Mouse (Mus musculus): ENCODE results near the gene Nmur1. TPM values are rescaled to one million over a fixed set of nuclear protein-coding genes. Genes with fewer than 3 reads are reported as not detected.

The Nmur1 gene
- polyA plus RNA-seq, 1 experiment from 2014 or later, result not detected

DNA sequence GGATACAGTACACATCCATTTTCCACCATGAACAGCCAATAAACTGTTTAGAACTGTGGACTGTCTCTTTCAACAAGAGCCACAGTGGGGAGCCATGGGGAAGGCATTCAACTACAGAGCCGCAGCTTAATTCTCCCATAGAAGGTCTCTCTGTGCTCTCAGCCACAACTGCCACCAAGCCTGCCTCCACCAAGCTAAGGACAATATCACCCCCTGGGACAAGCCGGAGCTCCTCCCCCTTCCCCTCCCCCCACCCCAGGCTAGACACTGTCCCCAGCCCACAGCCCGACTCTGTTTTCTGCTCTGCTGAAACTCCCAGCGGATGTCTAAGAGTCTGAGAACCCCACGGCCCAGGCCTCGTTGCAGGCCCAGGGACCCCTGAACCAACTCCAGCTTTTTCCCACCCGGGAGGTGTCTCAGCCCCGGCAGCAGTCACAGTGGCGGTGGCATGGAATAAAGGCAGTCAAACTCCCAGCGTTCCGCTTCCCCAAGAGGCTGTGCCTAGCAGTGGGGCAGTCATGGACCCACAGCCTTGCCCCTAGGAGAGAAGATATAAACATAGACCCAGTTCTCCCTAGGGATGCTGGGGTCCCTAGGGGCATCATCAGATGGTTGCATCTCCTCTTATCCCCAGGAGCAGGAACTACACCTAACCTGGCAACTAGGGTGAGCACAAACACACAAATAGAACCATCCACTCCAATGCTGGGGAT lies 1.0 kb downstream of the Nmur1 start:
- H3K36me3 ChIP-seq, result no peaks in the 10 kb centered on the region
- WGBS, result 17% methylated on average over 11 of the region's 11 CpGs
- no peak overlapping the region for H3K9ac ChIP-seq
- 0 out of 2 replicates have a peak overlapping the region, but pooled peaks have one; percentile 11 for H3K27ac ChIP-seq
- peaks cover 10% of the 10 kb centered on the region; the same call in 1 of the 2 replicates for H3K4me1 ChIP-seq
- peak; percentile 37 for ATAC-seq (ENCODE audit: insufficient number of reproducible peaks, insufficient read depth, low FRiP score, low TSS enrichment)
- H3K9me3 ChIP-seq, result no peaks in the 10 kb centered on the region
- no peak overlapping the region for H3K4me2 ChIP-seq (replicated peaks)
- H3K27me3 ChIP-seq, result no peaks in the 10 kb centered on the region
- no peak overlapping the region for H3K4me3 ChIP-seq

DNA sequence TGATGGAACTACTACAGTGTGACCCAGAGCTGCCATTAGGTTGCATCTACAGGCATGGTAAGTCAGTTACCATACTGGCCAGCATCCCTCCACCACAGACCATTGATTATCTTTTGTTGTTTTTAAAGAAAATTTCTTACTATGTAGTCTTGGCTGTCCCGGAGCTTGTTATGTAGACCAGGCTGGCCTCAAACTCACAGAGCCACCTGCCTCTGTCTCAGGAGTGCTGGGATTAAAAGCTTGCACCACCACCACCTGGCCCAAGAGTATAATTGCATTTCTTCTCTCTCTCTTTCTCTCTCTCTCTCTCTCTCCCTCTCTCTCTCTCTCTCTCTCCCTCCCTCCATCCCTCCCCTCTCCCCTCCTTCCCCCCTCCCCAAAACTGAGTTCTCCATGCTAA lies 1.7 kb downstream of the Nmur1 start:
- no peak overlapping the region for H3K27ac ChIP-seq
- no peak overlapping the region for H3K4me2 ChIP-seq (replicated peaks)
- 67% methylated on average over 1 of the region's 1 CpGs for WGBS
- no peak overlapping the region for H3K9ac ChIP-seq
- H3K4me1 ChIP-seq, result peaks cover 10% of the 10 kb centered on the region; the same call in 1 of the 2 replicates
- H3K4me3 ChIP-seq, result no peak overlapping the region
- H3K27me3 ChIP-seq, result no peaks in the 10 kb centered on the region
- H3K9me3 ChIP-seq, result no peaks in the 10 kb centered on the region
- no peaks in the 10 kb centered on the region for H3K36me3 ChIP-seq
- no peak for ATAC-seq (ENCODE audit: insufficient number of reproducible peaks, insufficient read depth, low FRiP score, low TSS enrichment)

DNA sequence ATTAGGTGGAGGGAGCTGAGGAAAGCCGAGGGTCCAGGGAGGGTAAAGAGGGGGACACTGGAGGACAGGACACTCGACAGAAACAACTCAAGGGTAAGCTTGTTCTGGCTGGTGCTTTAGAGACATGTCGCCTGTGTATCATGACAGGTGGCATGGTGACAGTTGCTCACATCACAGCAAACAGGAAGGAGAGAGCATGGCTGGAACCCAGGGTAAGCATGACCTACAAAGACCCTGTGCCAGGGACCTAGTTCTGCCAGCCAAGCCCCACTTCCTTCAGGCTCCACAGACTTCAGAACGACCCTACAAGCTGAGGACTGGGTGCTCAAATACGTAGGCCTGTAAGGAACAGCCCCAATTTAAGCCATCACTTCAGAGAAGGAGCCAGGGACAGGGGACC lies 2.1 kb downstream of the Nmur1 start:
- 68% methylated on average over 5 of the region's 5 CpGs for WGBS
- ATAC-seq (ENCODE audit: insufficient number of reproducible peaks, insufficient read depth, low FRiP score, low TSS enrichment), result no peak
- Histone ChIP-seq H3K4me3 (no peak overlapping the region), H3K27ac (no peak overlapping the region), H3K9ac (no peak overlapping the region), H3K4me2 (replicated peaks) (no peak overlapping the region), H3K27me3 (no peaks in the 10 kb centered on the region), H3K36me3 (no peaks in the 10 kb centered on the region), H3K4me1 (peaks cover 10% of the 10 kb centered on the region; the same call in 1 of the 2 replicates), H3K9me3 (no peaks in the 10 kb centered on the region)

DNA sequence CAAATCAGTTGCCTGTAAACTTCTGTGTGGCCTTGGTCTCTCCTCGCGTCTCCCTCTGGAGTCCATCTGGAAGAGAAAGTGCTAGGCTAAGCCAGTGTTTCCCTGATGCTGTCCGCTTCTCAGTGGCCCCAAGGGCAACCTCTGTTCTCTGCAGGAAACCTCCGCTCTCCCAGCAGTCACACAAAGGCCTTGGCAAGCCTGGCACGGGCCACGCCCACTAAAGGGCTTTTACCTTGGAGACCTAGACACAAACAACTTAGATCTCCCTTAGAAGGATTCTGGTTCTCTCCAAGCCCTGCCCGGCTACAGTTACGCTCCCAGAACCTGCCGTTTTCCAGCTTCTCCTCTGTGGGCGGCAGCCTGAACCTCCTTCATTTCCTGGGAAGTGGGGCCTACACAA lies 5.0 kb downstream of the Nmur1 start:
- ATAC-seq (ENCODE audit: insufficient number of reproducible peaks, insufficient read depth, low FRiP score, low TSS enrichment), result no peak
- 23% methylated on average over 10 of the region's 10 CpGs for WGBS
- Histone ChIP-seq H3K9me3 (no peaks in the 10 kb centered on the region), H3K36me3 (no peaks in the 10 kb centered on the region), H3K4me1 (peaks cover 10% of the 10 kb centered on the region; the same call in 1 of the 2 replicates), H3K4me3 (no peak overlapping the region), H3K27me3 (no peaks in the 10 kb centered on the region), H3K4me2 (replicated peaks) (no peak overlapping the region), H3K9ac (no peak overlapping the region), H3K27ac (no peak overlapping the region)

DNA sequence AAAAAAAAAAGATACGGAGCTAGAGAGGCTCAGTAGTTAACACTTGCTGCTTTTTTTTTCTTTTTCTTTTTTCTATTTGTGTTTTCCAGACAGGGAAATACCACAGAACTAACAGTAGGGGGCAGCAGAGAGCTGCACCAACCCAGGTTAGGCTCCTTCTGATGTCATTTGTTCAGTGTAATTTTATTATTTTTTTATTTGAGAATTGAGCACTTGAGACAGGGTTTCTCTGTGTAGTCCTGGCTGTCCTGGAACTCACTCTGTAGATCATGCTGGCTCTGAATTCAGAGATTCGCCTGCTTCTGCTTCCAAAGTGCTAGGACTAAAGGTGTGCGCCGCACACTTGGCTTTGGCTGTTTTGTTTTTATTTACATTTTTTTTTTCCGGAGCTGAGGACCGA lies 9.7 kb downstream of the Nmur1 start:
- no peak for ATAC-seq (ENCODE audit: insufficient number of reproducible peaks, insufficient read depth, low FRiP score, low TSS enrichment)
- H3K9ac ChIP-seq, result no peak overlapping the region
- no peak overlapping the region for H3K27ac ChIP-seq
- WGBS, result 62% methylated on average over 6 of the region's 6 CpGs
- H3K4me3 ChIP-seq, result no peak overlapping the region
- H3K4me2 ChIP-seq (replicated peaks), result no peak overlapping the region
- no peaks in the 10 kb centered on the region for H3K27me3 ChIP-seq
- no peaks in the 10 kb centered on the region for H3K36me3 ChIP-seq
- no peaks in the 10 kb centered on the region for H3K9me3 ChIP-seq
- H3K4me1 ChIP-seq, result peaks cover 4% of the 10 kb centered on the region; the same call in 1 of the 2 replicates

DNA sequence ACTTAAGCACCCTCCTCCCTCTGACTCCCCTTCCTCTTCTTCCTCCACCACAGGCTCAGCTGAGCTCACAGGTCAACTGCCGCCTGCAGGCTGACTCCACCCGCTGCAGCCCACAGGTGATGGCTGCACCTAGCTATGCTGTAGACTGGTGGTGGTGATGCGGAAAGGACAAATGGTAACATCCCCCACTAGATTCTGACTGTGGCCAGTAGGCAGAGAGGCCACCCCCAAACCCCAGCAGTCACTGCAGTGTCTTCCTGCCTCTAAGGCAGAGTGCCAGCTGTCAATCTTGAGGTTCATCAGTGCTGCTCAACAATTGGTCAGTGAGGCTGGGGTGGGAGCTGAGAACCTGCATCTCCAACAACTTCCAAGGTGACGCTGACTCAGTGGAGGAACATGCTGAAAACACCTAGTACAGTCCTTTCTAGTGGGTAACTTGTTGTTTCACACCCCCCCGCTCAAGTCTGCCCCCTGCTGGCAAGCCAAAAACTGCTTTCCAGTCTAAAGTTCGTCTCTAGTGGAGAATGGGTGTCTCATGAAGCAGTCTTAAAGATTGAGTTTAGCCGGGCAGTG lies 10.3 kb downstream of the Nmur1 start:
- Histone ChIP-seq H3K27ac (no peak overlapping the region), H3K36me3 (no peaks in the 10 kb centered on the region), H3K9me3 (no peaks in the 10 kb centered on the region), H3K4me2 (replicated peaks) (no peak overlapping the region), H3K4me3 (no peak overlapping the region), H3K27me3 (no peaks in the 10 kb centered on the region), H3K4me1 (no peaks in the 10 kb centered on the region), H3K9ac (no peak overlapping the region)
- no peak for ATAC-seq (ENCODE audit: insufficient number of reproducible peaks, insufficient read depth, low FRiP score, low TSS enrichment)
- WGBS, result 67% methylated on average over 7 of the region's 7 CpGs

DNA sequence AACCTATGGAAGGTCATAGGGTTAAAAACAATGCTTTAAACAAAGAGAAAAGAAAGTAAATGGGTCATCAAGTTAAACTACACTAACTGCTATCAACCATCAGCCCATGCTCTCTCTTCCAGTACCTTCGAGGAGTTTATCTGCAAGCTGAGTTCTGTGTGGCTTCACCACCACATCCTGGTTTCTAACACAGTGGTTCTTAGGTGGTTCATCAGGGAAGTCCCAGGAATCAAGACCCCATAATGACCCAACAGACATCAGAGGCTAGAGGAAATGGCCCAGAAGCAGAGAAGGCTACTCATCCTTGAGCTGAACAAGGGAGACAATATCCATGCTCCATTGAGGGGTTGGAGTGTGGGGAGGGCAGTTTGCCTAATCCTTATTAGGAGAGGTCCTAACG lies 10.9 kb downstream of the Nmur1 start:
- Histone ChIP-seq H3K9ac (no peak overlapping the region), H3K9me3 (no peaks in the 10 kb centered on the region), H3K27ac (no peak overlapping the region), H3K36me3 (no peaks in the 10 kb centered on the region), H3K27me3 (no peaks in the 10 kb centered on the region), H3K4me2 (replicated peaks) (no peak overlapping the region), H3K4me3 (no peak overlapping the region), H3K4me1 (no peaks in the 10 kb centered on the region)
- 74% methylated on average over 2 of the region's 2 CpGs for WGBS
- ATAC-seq (ENCODE audit: insufficient number of reproducible peaks, insufficient read depth, low FRiP score, low TSS enrichment), result no peak

DNA sequence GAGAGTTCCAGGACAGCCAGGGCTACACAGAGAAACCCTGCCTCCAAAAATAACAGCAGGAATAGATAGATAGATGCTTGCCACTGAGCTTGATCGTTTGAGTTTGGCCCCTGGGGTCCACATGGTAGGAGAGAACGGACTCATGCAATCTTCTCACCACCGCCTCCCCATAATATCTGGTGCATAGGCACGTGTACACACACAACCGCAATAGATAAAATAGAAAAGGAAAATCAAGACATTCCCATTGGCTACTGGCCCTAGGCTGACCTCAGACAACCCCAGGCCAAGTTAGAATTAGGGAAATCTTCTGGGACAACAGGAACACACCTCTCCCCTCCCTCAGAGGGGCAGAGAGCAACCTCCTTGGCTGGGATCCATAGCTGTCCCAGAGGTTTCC lies 11.3 kb downstream of the Nmur1 start:
- no peak overlapping the region for H3K9ac ChIP-seq
- no peaks in the 10 kb centered on the region for H3K27me3 ChIP-seq
- 81% methylated on average over 5 of the region's 5 CpGs for WGBS
- ATAC-seq (ENCODE audit: insufficient number of reproducible peaks, insufficient read depth, low FRiP score, low TSS enrichment), result no peak
- H3K9me3 ChIP-seq, result no peaks in the 10 kb centered on the region
- no peak overlapping the region for H3K27ac ChIP-seq
- H3K36me3 ChIP-seq, result no peaks in the 10 kb centered on the region
- H3K4me1 ChIP-seq, result no peaks in the 10 kb centered on the region
- no peak overlapping the region for H3K4me3 ChIP-seq
- H3K4me2 ChIP-seq (replicated peaks), result no peak overlapping the region

DNA sequence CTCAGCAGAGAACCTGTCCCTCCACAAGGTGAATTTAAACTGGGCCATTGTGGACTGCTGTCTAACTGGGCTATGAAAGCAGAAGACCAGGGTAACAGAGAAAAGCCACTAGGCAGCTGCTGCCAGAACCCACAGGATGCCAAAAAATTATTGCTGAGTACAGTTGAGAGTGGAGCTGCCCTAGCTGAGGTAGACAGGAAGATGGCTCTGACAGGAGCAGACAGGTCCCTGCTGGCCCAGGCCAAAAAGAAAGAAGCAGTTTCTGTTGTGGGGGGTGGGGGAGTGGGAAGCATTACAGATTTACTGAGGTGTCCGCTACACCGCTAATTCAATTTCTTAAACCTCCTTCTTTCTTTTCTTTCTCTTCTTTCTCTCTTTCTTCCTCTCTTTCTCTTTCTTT lies 16.6 kb downstream of the Nmur1 start:
- 84% methylated on average over 2 of the region's 2 CpGs for WGBS
- H3K9me3 ChIP-seq, result no peaks in the 10 kb centered on the region
- no peaks in the 10 kb centered on the region for H3K27me3 ChIP-seq
- H3K9ac ChIP-seq, result no peak overlapping the region
- no peak overlapping the region for H3K4me2 ChIP-seq (replicated peaks)
- no peak overlapping the region for H3K4me3 ChIP-seq
- H3K27ac ChIP-seq, result no peak overlapping the region
- no peaks in the 10 kb centered on the region for H3K4me1 ChIP-seq
- no peak for ATAC-seq (ENCODE audit: insufficient number of reproducible peaks, insufficient read depth, low FRiP score, low TSS enrichment)
- H3K36me3 ChIP-seq, result no peaks in the 10 kb centered on the region

DNA sequence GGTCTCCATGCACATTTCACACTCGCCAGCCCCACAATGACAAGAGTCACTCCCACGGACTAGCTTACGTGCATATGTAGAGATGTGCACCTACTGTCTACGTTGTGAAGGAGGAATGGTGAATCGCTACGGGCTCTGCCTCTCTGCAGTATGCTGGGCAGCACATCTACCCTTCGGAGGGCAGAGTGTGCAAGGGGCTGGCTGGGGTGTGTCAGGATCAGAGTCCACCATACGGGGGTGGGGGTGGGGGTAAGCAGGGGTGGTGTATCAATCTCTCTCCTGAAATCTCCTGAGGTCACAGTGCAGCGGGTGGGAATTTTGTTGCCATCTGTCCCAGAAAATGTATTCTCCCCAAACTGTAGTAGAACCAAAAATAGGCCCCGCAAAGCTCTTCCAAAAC lies 17.5 kb downstream of the Nmur1 start:
- Histone ChIP-seq H3K4me1 (no peaks in the 10 kb centered on the region), H3K9me3 (no peaks in the 10 kb centered on the region), H3K27me3 (no peaks in the 10 kb centered on the region), H3K27ac (no peak overlapping the region), H3K4me3 (no peak overlapping the region), H3K9ac (no peak overlapping the region), H3K36me3 (no peaks in the 10 kb centered on the region), H3K4me2 (replicated peaks) (no peak overlapping the region)
- WGBS, result 78% methylated on average over 10 of the region's 10 CpGs
- ATAC-seq (ENCODE audit: insufficient number of reproducible peaks, insufficient read depth, low FRiP score, low TSS enrichment), result no peak

DNA sequence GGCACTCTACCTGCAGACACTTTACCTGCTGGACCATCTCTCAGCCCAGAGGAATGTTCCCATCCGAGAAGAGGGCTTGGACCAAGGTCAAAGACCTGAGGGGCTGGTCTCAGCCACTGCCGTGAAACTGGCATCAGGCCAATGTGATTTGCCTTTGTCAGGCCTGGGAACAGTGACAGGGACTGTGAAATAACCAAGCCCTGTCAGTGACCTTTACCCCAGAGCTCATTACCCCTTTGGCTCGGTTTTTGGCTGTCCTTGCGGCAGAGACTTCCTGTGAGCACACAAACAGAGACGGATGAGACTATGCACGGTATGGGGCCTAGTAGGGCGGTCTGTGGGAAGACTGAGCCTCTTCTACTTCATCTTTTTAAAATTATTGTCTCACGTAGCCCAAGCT lies 19.1 kb downstream of the Nmur1 start:
- no peaks in the 10 kb centered on the region for H3K36me3 ChIP-seq
- 65% methylated on average over 8 of the region's 8 CpGs for WGBS
- no peak overlapping the region for H3K9ac ChIP-seq
- ATAC-seq (ENCODE audit: insufficient number of reproducible peaks, insufficient read depth, low FRiP score, low TSS enrichment), result no peak
- no peak overlapping the region for H3K4me2 ChIP-seq (replicated peaks)
- no peaks in the 10 kb centered on the region for H3K27me3 ChIP-seq
- H3K9me3 ChIP-seq, result no peaks in the 10 kb centered on the region
- H3K27ac ChIP-seq, result no peak overlapping the region
- no peak overlapping the region for H3K4me3 ChIP-seq
- no peaks in the 10 kb centered on the region for H3K4me1 ChIP-seq

DNA sequence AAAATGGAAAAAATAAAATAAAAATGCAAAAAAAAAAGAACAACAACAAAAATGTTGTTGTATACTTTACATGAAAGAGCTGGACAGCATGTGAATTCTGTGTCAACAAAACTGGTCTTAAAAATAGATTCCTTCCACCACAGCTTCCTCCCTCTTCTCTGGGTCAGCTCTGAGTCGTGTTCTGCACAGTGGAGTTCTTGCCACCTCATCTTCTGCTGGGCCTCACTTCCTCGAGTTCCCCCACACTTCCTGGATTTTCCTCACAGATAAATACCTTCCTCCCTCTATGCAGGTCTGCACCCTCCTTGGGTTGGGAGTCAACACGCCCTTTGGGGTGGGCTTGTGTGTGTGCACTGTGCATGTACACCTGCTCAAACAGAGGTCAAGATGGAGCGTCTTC lies 19.7 kb downstream of the Nmur1 start:
- no peak for ATAC-seq (ENCODE audit: insufficient number of reproducible peaks, insufficient read depth, low FRiP score, low TSS enrichment)
- Histone ChIP-seq H3K36me3 (no peaks in the 10 kb centered on the region), H3K4me2 (replicated peaks) (no peak overlapping the region), H3K27ac (no peak overlapping the region), H3K9me3 (no peaks in the 10 kb centered on the region), H3K4me1 (no peaks in the 10 kb centered on the region), H3K27me3 (no peaks in the 10 kb centered on the region), H3K9ac (no peak overlapping the region), H3K4me3 (no peak overlapping the region)
- WGBS, result 77% methylated on average over 4 of the region's 4 CpGs

Data from embryonic facial prominence, embryonic 12.5 days (tissue).